Mouse (Mus musculus): ENCODE results near the gene Plin4.

DNA sequence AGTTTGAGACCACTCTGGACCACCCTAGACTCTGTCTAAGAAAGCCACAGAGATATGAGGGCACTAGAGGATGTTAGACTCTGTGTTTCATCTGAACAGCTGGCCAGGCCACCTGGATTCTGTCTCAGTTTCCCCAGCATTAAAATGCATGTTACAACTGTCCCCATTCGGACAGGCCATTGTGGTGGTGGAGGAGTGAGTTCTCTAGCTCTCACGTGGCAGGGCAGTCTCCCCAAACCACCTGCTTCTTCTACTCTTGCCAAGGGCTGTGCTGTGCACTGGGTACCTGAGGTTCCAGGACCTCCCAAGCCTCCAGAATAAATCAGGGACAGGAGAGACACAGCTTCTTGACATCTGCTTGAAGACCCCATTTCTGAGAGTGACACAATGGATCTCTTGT, 40.3 kb upstream of the Plin4 start:
- TF ChIP-seq CTCF (IDR thresholded peaks at IDR 0.05; ENCODE audit: low read depth, low read length) (no peak), GATA1 (IDR thresholded peaks at IDR 0.05; ENCODE audit: borderline replicate concordance, low read length) (no peak), TAL1 (conservative IDR thresholded peaks at IDR 0.05; ENCODE audit: low read depth, low read length) (no peak), POLR2AphosphoS5 (IDR thresholded peaks at IDR 0.05; ENCODE audit: insufficient replicate concordance, low read depth, low read length) (no peak), GATA2 (IDR thresholded peaks at IDR 0.05; ENCODE audit: borderline replicate concordance, low read depth, low read length) (no peak)
